ENCODE assay signal across 8 mouse cellular contexts in genomic region chr4:131873293-131874168, GRCm38 (mm10). TPM values are rescaled to one million over a fixed set of nuclear protein-coding genes. Genes with fewer than 3 reads are reported as not detected.
DNase-seq lines count a peak whose midpoint lies in the region; ATAC-seq and TF ChIP-seq lines count a peak whose summit lies in the region.

Srsf4 (plus strand) TSS chr4:131873617.

- H3K36me3 ChIP-seq in forebrain, embryonic 15.5 days = no peaks in the 10 kb centered on the region

- WGBS in forebrain, embryonic 15.5 days = under 1% methylated on average over 85 of the region's 116 CpGs
- WGBS in lung, adult 2 months = under 1% methylated on average over 110 of the region's 116 CpGs

- no peaks in the 10 kb centered on the region for H3K27me3 ChIP-seq in forebrain, embryonic 15.5 days

- intact Hi-C loops in heart, postnatal 25 days (cut with DNase I) = no loop called here

- peak within 1 kb of the TSS; percentile 84 for H3K4me2 ChIP-seq in forebrain, embryonic 15.5 days (replicated peaks)

- TF ChIP-seq CTCF in lung, adult 2 months (IDR thresholded peaks at IDR 0.05; ENCODE audit: insufficient read depth, low read length) = no peak

- peak; percentile 95 for ATAC-seq in forebrain, embryonic 15.5 days (replicated peaks)
- peak; percentile 93 for ATAC-seq in neutrophil, adult 5-6 weeks (ENCODE audit: extremely low read depth, insufficient number of reproducible peaks, low FRiP score, poor library complexity, severe bottlenecking)

- peak within 1 kb of the TSS; percentile 99 for H3K27ac ChIP-seq in forebrain, embryonic 15.5 days (replicated peaks)

- peak; percentile 95 for DNase-seq in ES-CJ7 (ENCODE audit: low read depth, low spot score)
- DNase-seq in cerebellum, adult 11 months = peak; percentile 91
- peak; percentile 88 for DNase-seq in heart, postnatal 25 days (ENCODE audit: low spot score)
- peak; percentile 87 to 96 for DNase-seq in layer of hippocampus, adult 18-20 months (ENCODE audit: low spot score in 2 of 2)
- peak; percentile 86 for DNase-seq in lung, adult 2 months
- DNase-seq in thymus, adult 18-20 months = peak; percentile 91

- H3K4me3 ChIP-seq in forebrain, embryonic 15.5 days = peak within 1 kb of the TSS; percentile 90
- peak within 1 kb of the TSS; percentile 75 for H3K4me3 ChIP-seq in lung, adult 2 months (replicated peaks; ENCODE audit: extremely low read depth, low read depth, low read length)

- H3K9me3 ChIP-seq in forebrain, embryonic 15.5 days = no peaks in the 10 kb centered on the region

- peak; percentile 91 for TF ChIP-seq POLR2A in lung, adult 2 months (IDR thresholded peaks at IDR 0.05; ENCODE audit: borderline replicate concordance, extremely low read depth, low read depth, low read length)

- peaks cover 45% of the 10 kb centered on the region for H3K4me1 ChIP-seq in forebrain, embryonic 15.5 days
- H3K4me1 ChIP-seq in lung, adult 2 months (ENCODE audit: control insufficient read depth, insufficient read depth, low read length) = peaks cover 16% of the 10 kb centered on the region

- peak within 1 kb of the TSS; percentile 100 for H3K9ac ChIP-seq in forebrain, embryonic 15.5 days (replicated peaks)

RNA-seq across cellular contexts. Expression of gene Srsf4, which starts in this region (rescaled TPM):
- 154 and 159 TPM in 2 replicates for polyA plus RNA-seq in forebrain, embryonic 15.5 days (2015; fragmentation: Nextera tagmentation; extraction: Ambion mirVana)
- total RNA-seq in heart, postnatal 25 days (2021) = 10 to 100 TPM; 32.8 to 38.4 TPM
- total RNA-seq in layer of hippocampus, adult 18-20 months (2021) = 10 to 100 TPM; 71.4 to 71.5 TPM
- polyA plus RNA-seq in lung, adult 2 months (2012; rRNA removed) = 38.0 and 49.9 TPM in 2 replicates
- 65.4 and 66.6 TPM in 2 replicates for total RNA-seq in neutrophil, adult 5-6 weeks (2017)

Comparison
In these comparisons a context has a peak if more than half of its experiments do, and no peak if none do; other contexts are left out.
1. Peak in every context shown above with its lines: DNase-seq, ATAC-seq, H3K4me3 ChIP-seq and H3K27ac ChIP-seq.